Mouse (Mus musculus): ENCODE measurements around the gene Sgcd.

GRCm38 (mm10) chr11:47154837-47155430 lies 833.8 kb downstream of the Sgcd start:
- no peak for TF ChIP-seq POLR2A (IDR thresholded peaks at IDR 0.05; ENCODE audit: insufficient read depth, low read depth, low read length)
- TF ChIP-seq CTCF (IDR thresholded peaks at IDR 0.05): no peak
- TF ChIP-seq EP300 (IDR thresholded peaks at IDR 0.05; ENCODE audit: insufficient read depth, low read depth, low read length): no peak
